Mouse (Mus musculus): ENCODE measurements at regions not wholly inside any gene's neighbourhood (a gene's known extent, or its start where the extent isn't known, plus 50 kb on each side); places are given as distances from the start of the nearest gene placed in this dataset.

DNA sequence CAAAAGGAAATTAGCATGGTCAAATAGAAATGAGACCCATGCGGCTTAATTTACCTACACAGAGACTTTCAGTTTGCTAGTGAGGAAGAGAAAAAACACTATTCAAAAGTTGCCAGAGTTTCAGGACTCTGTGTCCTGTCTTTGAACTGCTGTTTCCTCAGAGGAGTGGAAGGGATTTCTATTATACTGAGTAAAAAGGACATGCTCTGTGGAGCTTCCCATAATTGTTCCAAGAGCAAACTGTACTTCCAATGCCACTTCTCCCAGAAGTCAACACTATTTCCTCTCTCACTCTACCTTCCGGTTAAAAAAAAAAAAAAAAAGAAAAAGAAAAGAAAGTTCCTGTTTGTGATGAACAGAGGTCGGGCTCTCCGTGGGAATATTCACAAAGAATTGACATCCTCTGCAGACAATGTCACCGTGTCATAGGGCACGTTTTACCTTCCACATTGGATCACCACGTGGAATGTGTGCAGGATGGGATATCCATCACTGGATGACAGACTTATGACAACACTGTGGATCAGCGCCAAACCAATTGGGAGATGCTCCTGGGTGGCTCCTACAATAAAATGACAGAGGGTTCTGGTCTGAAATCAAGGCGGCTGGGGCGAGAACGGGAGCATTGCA is 377.5 kb downstream of the Gja1 start:
- TF ChIP-seq CTCF (IDR thresholded peaks at IDR 0.05; ENCODE audit: insufficient read depth, low read depth, low read length) (no peak), POLR2A (IDR thresholded peaks at IDR 0.05; ENCODE audit: insufficient read depth, low read depth, low read length) (no peak)

All from olfactory bulb, adult 2 months (tissue).